Mouse (Mus musculus) testis, adult 2 months (tissue): ENCODE measurements around the gene Tmem131l. TPM values are rescaled to one million over a fixed set of nuclear protein-coding genes. Genes with fewer than 3 reads are reported as not detected.

Source experiments
- H3K27ac ChIP-seq: fragments of 200-500 bp; 2 replicates; pipeline ENCODE4 v1.5.1; 2012; ENCODE audit warnings: low read depth, low read length; ENCODE audit not compliant: control insufficient read depth, insufficient read depth
- H3K27me3 ChIP-seq: fragments of 200-500 bp; 2 replicates; pipeline ENCODE4 v1.6.1; 2012; ENCODE audit warnings: mild to moderate bottlenecking, low read length, moderate library complexity; ENCODE audit not compliant: control insufficient read depth, insufficient read depth
- H3K36me3 ChIP-seq: fragments of 200-500 bp; 2 replicates; pipeline ENCODE4 v1.6.1; 2012; ENCODE audit warnings: mild to moderate bottlenecking, low read length; ENCODE audit not compliant: control insufficient read depth, insufficient read depth
- H3K4me1 ChIP-seq: fragments of 200-500 bp; 2 replicates; pipeline ENCODE4 v1.6.1; 2012; ENCODE audit warnings: low read length; ENCODE audit not compliant: control insufficient read depth, insufficient read depth
- H3K4me3 ChIP-seq: fragments of 200-500 bp; 2 replicates; pipeline ENCODE4 v1.5.1; 2012; ENCODE audit warnings: low read depth, mild to moderate bottlenecking, low read length, moderate library complexity, mixed read lengths; ENCODE audit not compliant: control insufficient read depth
- CTCF ChIP-seq: fragments of 200-500 bp; IDR thresholded peaks from 2 replicates; pipeline ENCODE4 v1.5.1; 2012; ENCODE audit warnings: low read depth, mild to moderate bottlenecking, inconsistent platforms, low read length, moderate library complexity; ENCODE audit not compliant: control insufficient read depth, insufficient read depth, insufficient replicate concordance
- POLR2A ChIP-seq: fragments of 200-500 bp; IDR thresholded peaks from 2 replicates; pipeline ENCODE4 v1.6.1; 2012; ENCODE audit warnings: low read depth, mild to moderate bottlenecking, inconsistent platforms, low read length, moderate library complexity; ENCODE audit not compliant: control insufficient read depth
- polyA plus RNA-seq: library from polyadenylated mRNA; depleted of rRNA; stranded (reverse); fragments of >200 nt; gene quantifications from 2 replicates; pipeline ENCODE4 v1.2.3, GENCODE M21; 2012

Tmem131l gene
- polyA plus RNA-seq, 1 experiment, result 58.1 TPM

DNA sequence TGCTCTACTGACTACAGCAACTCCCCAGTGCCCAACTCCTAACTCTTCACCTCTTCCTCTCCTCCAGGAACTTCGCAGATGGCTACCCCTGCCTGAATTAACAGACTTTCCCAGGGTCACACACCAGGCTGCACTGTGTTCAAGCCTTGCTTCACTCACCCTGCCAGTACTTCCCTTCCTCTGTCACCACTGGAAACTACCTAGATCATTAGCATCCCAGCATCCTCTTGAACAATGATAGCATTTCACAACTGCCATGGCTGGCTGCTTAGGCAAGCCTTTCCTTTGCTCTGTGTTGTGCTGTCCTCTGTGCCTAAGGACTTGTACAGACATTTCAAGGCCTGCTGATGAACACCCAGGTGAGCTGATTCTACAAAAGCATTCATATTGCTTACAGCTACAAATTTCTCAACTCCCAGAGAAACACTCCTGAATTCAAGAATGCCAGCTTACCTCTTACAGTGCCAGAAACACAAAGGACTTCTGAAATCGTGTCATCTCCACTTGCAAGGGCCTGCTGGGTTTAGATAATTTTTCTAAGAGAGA lies 23.5 kb upstream of the Tmem131l start:
- Histone ChIP-seq H3K4me1 (no peaks in the 10 kb centered on the region; the same call in 1 of the 2 replicates), H3K4me3 (no peak overlapping the region), H3K36me3 (no peaks in the 10 kb centered on the region), H3K27me3 (no peaks in the 10 kb centered on the region), H3K27ac (no peak overlapping the region)
- TF ChIP-seq CTCF (no peak), POLR2A (no peak)

DNA sequence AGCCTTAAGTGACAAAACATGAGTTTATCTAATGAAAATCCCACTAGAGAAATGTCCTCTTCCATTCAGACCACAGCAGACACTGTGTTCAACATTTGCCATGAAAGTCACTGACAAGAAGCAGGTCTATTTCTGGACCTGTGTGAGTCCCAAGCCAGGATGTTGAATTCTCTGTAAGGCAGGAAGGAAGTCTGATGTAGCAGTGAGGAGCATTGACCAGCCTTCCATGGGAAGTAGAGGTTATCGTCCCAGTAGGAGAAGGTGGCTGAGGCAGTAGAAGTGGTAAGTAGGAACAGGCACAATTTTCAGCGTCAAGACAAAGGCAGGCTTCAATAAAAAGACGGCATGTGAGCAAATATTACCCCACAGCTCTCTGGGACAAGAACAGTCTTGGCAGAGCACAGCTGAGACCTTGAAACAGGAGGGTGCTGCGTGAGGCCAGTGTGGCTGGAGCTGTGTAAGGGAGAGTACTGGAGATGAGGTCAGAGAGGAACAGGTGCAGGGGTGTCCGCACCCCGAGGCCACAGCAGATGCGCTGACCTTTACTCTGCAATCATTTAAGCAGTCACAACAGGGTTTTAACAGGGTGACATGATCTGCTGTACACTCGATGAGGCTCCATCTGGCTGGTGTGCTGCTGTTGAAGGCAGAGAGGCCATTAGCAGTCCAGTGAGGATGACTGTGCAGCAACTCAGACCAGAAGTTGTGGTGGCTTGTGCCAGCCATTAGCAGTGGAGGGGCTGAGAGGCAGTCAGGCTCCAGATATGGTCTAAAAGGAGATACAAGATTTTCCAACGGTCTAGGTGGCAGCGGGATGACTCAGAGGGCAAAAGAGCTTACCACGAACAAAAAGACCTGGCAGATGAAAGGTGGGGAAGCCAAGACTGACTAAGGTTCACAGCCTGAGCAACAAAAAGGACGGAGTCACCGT lies 21.8 kb upstream of the Tmem131l start:
- Histone ChIP-seq H3K4me3 (no peak overlapping the region), H3K4me1 (no peaks in the 10 kb centered on the region; the same call in 1 of the 2 replicates), H3K27me3 (no peaks in the 10 kb centered on the region), H3K27ac (no peak overlapping the region), H3K36me3 (no peaks in the 10 kb centered on the region)
- no peak for TF ChIP-seq CTCF
- no peak for TF ChIP-seq POLR2A

DNA sequence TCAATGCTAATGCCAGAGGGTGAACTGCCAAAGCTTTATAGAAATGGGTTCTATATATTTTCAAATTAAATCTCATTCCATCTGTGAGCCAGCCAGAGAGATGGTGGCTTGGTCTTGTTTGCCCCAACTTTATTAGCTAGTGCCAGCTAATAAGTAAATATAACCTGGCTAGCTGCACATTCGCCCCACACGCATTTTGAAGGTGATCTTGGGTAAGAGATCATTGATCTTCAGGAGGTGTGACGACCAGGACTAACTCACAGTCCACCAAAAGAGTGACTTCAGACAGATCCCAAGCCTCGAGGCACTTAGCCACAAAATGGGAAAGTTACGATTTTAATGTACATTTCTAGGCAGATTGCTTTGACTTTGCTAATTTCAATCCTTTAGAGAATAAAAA lies 21.0 kb upstream of the Tmem131l start:
- TF ChIP-seq CTCF (no peak), POLR2A (no peak)
- no peaks in the 10 kb centered on the region for H3K36me3 ChIP-seq
- no peaks in the 10 kb centered on the region; the same call in 1 of the 2 replicates for H3K4me1 ChIP-seq
- no peak overlapping the region for H3K4me3 ChIP-seq
- H3K27ac ChIP-seq, result no peak overlapping the region
- no peaks in the 10 kb centered on the region for H3K27me3 ChIP-seq

DNA sequence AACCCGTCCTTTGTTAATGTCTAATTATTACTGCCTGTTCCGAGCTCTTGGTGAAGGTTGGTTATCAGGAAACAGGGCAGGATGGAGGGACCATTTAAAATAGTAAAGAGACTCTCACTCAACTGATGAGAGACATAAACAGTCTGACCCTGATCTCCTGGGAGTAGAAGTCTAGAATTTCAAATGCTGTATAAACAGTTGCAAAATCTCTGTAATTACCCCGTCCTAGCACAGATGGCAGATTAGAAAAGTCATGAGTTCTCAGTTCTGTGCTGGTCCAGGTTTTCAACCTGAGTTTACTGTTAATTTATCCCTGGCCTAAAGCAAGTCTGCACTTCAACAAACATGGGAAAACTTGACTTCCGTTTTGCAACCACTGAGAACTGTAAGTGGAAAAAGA lies 20.2 kb upstream of the Tmem131l start:
- H3K4me3 ChIP-seq, result no peak overlapping the region
- no peaks in the 10 kb centered on the region for H3K36me3 ChIP-seq
- no peaks in the 10 kb centered on the region for H3K27me3 ChIP-seq
- no peak for TF ChIP-seq POLR2A
- no peaks in the 10 kb centered on the region; the same call in 1 of the 2 replicates for H3K4me1 ChIP-seq
- no peak overlapping the region for H3K27ac ChIP-seq

DNA sequence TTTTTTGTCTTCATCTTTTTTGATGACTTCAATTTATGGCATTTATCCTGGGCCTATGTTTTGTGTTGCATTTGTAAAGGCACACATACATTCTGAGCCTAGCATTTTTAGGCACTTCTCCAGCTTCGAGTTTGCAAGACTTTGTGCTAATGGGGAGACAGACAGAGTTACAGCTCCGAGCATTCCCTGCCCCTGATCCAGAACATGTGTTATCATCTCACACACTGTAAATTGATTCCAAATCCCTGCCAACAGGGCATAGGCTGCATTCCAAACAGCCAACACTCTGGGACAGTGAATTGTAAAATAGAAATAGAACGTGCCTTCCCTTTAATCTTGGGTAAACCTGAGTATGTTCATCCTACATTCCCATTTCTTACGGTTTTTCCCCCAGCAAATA lies 19.7 kb upstream of the Tmem131l start:
- H3K36me3 ChIP-seq, result no peaks in the 10 kb centered on the region
- H3K27ac ChIP-seq, result no peak overlapping the region
- H3K27me3 ChIP-seq, result no peaks in the 10 kb centered on the region
- H3K4me3 ChIP-seq, result no peak overlapping the region
- no peak for TF ChIP-seq CTCF
- TF ChIP-seq POLR2A, result no peak
- H3K4me1 ChIP-seq, result no peaks in the 10 kb centered on the region; the same call in 1 of the 2 replicates

DNA sequence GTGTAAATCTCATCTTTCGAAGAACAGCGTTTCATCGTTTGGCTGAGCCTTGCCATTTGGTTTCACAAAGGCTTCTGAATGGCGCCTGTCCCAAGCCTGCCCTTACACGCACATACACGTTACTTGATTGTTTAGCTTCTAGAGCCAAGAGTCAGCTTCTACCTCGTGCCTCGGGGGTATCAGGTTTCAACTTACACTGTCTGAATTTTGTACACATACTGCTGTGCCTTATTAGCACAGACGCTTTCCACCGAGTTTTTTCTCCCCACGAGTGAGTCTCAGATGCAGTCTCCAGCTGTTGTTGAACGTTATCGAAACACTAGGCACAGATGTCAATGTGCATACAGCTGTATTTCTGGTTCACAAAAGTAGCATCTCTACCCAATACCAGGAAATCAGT lies 19.3 kb upstream of the Tmem131l start:
- Histone ChIP-seq H3K4me3 (no peak overlapping the region), H3K27me3 (no peaks in the 10 kb centered on the region), H3K27ac (no peak overlapping the region), H3K4me1 (no peaks in the 10 kb centered on the region; the same call in 1 of the 2 replicates), H3K36me3 (no peaks in the 10 kb centered on the region)
- TF ChIP-seq POLR2A (no peak), CTCF (no peak)

DNA sequence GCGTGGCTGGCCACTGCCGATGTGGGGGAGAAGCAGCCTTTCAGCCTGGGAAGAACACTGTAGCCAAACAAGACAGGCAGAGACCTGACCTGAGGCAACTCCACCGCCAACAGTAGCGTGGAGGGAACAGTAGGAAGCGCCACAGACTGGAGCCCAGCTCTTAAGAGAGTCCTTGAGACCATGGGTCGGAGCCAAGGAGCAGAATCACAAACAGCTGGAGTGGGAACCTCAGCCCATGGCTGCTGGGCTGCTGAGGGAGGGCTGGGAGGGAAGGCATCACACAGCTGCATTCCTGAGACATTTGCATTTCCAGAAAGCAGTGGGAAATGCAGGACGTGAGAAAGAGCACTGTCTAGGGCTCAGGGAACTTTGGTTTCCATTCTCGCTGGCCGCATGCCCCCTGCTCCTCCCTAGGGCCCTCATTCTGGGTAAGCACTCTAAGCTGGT lies 8.8 kb upstream of the Tmem131l start:
- Histone ChIP-seq H3K27me3 (no peaks in the 10 kb centered on the region), H3K27ac (no peak overlapping the region)
- TF ChIP-seq POLR2A (no peak), CTCF (no peak; the same call in 1 of the 2 replicates)

DNA sequence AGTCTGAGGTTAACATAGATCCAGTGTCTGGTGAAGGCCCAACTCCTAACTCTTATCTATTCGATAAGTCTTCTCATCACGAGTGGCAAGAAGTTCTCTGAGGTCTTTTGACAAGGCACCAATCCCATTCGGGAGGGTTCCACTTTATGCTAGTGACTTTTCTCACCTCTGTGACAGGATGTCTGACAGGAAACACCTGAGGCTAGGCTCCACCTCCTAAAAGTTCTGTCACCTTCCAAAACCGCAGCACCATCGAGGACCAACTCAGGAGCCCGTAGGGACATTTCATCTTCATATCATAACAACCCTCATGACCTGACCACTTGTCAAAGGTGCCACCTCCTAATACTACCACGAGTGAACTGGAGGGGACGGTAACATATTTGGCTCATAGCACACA lies 6.2 kb upstream of the Tmem131l start:
- Histone ChIP-seq H3K36me3 (no peaks in the 10 kb centered on the region), H3K27ac (no peak overlapping the region), H3K27me3 (no peaks in the 10 kb centered on the region), H3K4me1 (no peaks in the 10 kb centered on the region), H3K4me3 (no peak overlapping the region)
- TF ChIP-seq CTCF (no peak), POLR2A (no peak)

More for the DNA sequence above, 8.8 kb upstream of the Tmem131l start:
- Histone ChIP-seq H3K36me3 (no peaks in the 10 kb centered on the region), H3K4me3 (no peak overlapping the region), H3K4me1 (no peaks in the 10 kb centered on the region)
